Mouse (Mus musculus) erythroblast, embryonic 14.5 days (primary cell): ENCODE data around the gene Nfix. TPM values are rescaled to one million over a fixed set of nuclear protein-coding genes. Genes with fewer than 3 reads are reported as not detected.

Experiments
- H3K27me3 ChIP-seq: 2 replicates; pipeline ENCODE4 v1.6.1; 2012; ENCODE audit warnings: inconsistent platforms; ENCODE audit not compliant: control insufficient read depth
- H3K36me3 ChIP-seq: 2 replicates; pipeline ENCODE4 v1.6.1; 2012; ENCODE audit warnings: mild to moderate bottlenecking, inconsistent platforms; ENCODE audit not compliant: control insufficient read depth
- H3K4me1 ChIP-seq: 2 replicates; pipeline ENCODE4 v1.6.1; 2012; ENCODE audit warnings: inconsistent platforms; ENCODE audit not compliant: control insufficient read depth
- H3K4me3 ChIP-seq: replicated peaks from 2 replicates; pipeline ENCODE3; 2012; ENCODE audit warnings: moderate library complexity, mild to moderate bottlenecking, inconsistent platforms
- H3K9me3 ChIP-seq: 2 replicates; pipeline ENCODE4 v1.6.1; 2012; ENCODE audit warnings: low read length, inconsistent platforms, mixed read lengths; ENCODE audit not compliant: control insufficient read depth
- GATA1 ChIP-seq: IDR thresholded peaks from 2 replicates; pipeline ENCODE4 v1.6.1; 2012; ENCODE audit warnings: low read length, inconsistent platforms, mixed read lengths
- TAL1 ChIP-seq: IDR thresholded peaks from 3 replicates; pipeline ENCODE4 v1.6.1; 2012; ENCODE audit warnings: low read length, inconsistent platforms, mixed read lengths
- polyA plus RNA-seq: library from polyadenylated mRNA; stranded (reverse); fragments of >175 nt; gene quantifications from 2 replicates; pipeline ENCODE4 v1.2.3, GENCODE M21; 2012

The Nfix gene
- polyA plus RNA-seq, 1 experiment: 1.9 TPM

GRCm38 (mm10) chr8:84784681-84785505, 15.3 kb downstream of the Nfix start:
- peaks cover 4% of the 10 kb centered on the region; the same call in 1 of the 2 replicates for H3K4me1 ChIP-seq
- H3K36me3 ChIP-seq: no peaks in the 10 kb centered on the region
- no peak overlapping the region for H3K4me3 ChIP-seq
- peaks cover 17% of the 10 kb centered on the region for H3K9me3 ChIP-seq
- H3K27me3 ChIP-seq: peaks cover 100% of the 10 kb centered on the region
- TF ChIP-seq TAL1: no peak
- TF ChIP-seq GATA1: no peak

GRCm38 (mm10) chr8:84783919-84784581, 16.1 kb downstream of the Nfix start:
- Histone ChIP-seq H3K4me1 (peaks cover 4% of the 10 kb centered on the region; the same call in 1 of the 2 replicates), H3K27me3 (peaks cover 100% of the 10 kb centered on the region)

GRCm38 (mm10) chr8:84783198-84783918, 16.8 kb downstream of the Nfix start:
- no peaks in the 10 kb centered on the region for H3K36me3 ChIP-seq
- TF ChIP-seq TAL1: no peak
- no peak for TF ChIP-seq GATA1
- no peak overlapping the region for H3K4me3 ChIP-seq
- H3K4me1 ChIP-seq: peaks cover 4% of the 10 kb centered on the region; the same call in 1 of the 2 replicates
- H3K9me3 ChIP-seq: peaks cover 17% of the 10 kb centered on the region
- H3K27me3 ChIP-seq: peaks cover 100% of the 10 kb centered on the region

More at GRCm38 (mm10) chr8:84783919-84784581, 16.1 kb downstream of the Nfix start:
- TF ChIP-seq TAL1 (no peak), GATA1 (no peak)
- Histone ChIP-seq H3K4me3 (no peak overlapping the region), H3K36me3 (no peaks in the 10 kb centered on the region), H3K9me3 (peaks cover 17% of the 10 kb centered on the region)

- no peaks in the 10 kb centered on the region for H3K36me3 ChIP-seq
- H3K9me3 ChIP-seq: peaks cover 17% of the 10 kb centered on the region
- no peak overlapping the region for H3K4me3 ChIP-seq
- peaks cover 4% of the 10 kb centered on the region; the same call in 1 of the 2 replicates for H3K4me1 ChIP-seq
- H3K27me3 ChIP-seq: peaks cover 100% of the 10 kb centered on the region
- TF ChIP-seq TAL1: no peak
- no peak for TF ChIP-seq GATA1
Measured at GRCm38 (mm10) chr8:84782680-84783079, 17.5 kb downstream of the Nfix start.

GRCm38 (mm10) chr8:84781686-84782505, 18.2 kb downstream of the Nfix start:
- TF ChIP-seq GATA1: no peak
- TF ChIP-seq TAL1: no peak

GRCm38 (mm10) chr8:84780949-84781680, 19.0 kb downstream of the Nfix start:
- peaks cover 11% of the 10 kb centered on the region for H3K9me3 ChIP-seq
- no peak for TF ChIP-seq GATA1
- no peak for TF ChIP-seq TAL1
- no peak overlapping the region for H3K4me3 ChIP-seq
- no peaks in the 10 kb centered on the region for H3K36me3 ChIP-seq
- H3K27me3 ChIP-seq: peaks cover 100% of the 10 kb centered on the region
- H3K4me1 ChIP-seq: 0 out of 2 replicates have a peak, but pooled peaks cover 3% of the 10 kb centered on the region

More at GRCm38 (mm10) chr8:84781686-84782505, 18.2 kb downstream of the Nfix start:
- Histone ChIP-seq H3K27me3 (peaks cover 100% of the 10 kb centered on the region), H3K4me1 (peaks cover 4% of the 10 kb centered on the region; the same call in 1 of the 2 replicates), H3K9me3 (peaks cover 17% of the 10 kb centered on the region), H3K36me3 (no peaks in the 10 kb centered on the region), H3K4me3 (no peak overlapping the region)

GRCm38 (mm10) chr8:84780225-84780555, 20.0 kb downstream of the Nfix start:
- H3K27me3 ChIP-seq: peaks cover 100% of the 10 kb centered on the region
- no peak for TF ChIP-seq GATA1
- TF ChIP-seq TAL1: no peak
- no peak overlapping the region for H3K4me3 ChIP-seq
- peaks cover 8% of the 10 kb centered on the region for H3K9me3 ChIP-seq
- peaks cover 3% of the 10 kb centered on the region for H3K4me1 ChIP-seq
- no peaks in the 10 kb centered on the region for H3K36me3 ChIP-seq
